8 mouse cellular contexts compared by ENCODE assay signal in the genomic region with DNA sequence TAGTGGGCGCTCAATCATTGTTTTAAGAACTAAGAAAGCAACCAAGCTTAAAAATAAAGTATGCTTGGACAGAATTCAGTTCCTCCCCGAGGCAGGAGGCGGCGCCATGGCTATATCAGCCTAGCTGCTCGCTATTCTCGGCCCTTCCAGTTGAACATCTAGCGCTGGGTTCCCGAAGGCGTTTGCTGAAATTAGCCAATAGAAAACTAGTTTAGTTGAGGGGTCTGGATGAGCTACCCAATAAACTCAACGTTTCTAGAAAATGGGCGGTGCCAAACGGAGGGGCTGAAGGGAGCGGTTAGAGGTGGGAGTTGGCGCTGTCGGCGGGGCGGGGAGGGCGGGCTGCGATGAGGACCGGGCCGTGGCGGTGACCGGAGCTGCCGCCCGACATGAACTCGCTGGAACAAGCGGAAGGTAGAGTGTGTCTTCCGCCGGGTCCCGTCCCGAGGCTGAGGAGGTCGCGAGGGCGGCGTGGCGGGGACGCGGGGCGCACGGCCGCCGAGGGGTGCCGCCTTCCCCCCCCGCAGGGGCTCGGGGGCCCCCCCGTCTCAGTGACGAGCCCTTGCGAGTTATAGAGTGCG. TPM values are rescaled to one million over a fixed set of nuclear protein-coding genes. Genes with fewer than 3 reads are reported as not detected.
DNase-seq lines count a peak whose midpoint lies in the region; ATAC-seq and TF ChIP-seq lines count a peak whose summit lies in the region.

Gene Cnep1r1 (plus strand): TSS at position 314 of the 581 bp plus-strand sequence.

- H3K9me3 ChIP-seq in forebrain, embryonic 10.5 days, result no peaks in the 10 kb centered on the region
- no peaks in the 10 kb centered on the region for H3K9me3 ChIP-seq in heart, embryonic 15.5 days (replicated peaks)
- H3K9me3 ChIP-seq in liver, embryonic 14.5 days (ENCODE audit: control insufficient read depth, low read length), result no peaks in the 10 kb centered on the region
- no peaks in the 10 kb centered on the region for H3K9me3 ChIP-seq in neural tube, embryonic 11.5 days (ENCODE audit: control insufficient read depth, low read length)
- no peaks in the 10 kb centered on the region for H3K9me3 ChIP-seq in stomach, postnatal 0 days (ENCODE audit: control insufficient read depth, low read length)

- peak; percentile 100 for ATAC-seq in heart, embryonic 15.5 days (replicated peaks; ENCODE audit: insufficient number of reproducible peaks, insufficient read depth, low FRiP score, low read depth)
- peak; percentile 99 for ATAC-seq in liver, embryonic 14.5 days (ENCODE audit: insufficient read depth)
- peak; percentile 97 for ATAC-seq in neural tube, embryonic 11.5 days (ENCODE audit: insufficient read depth, low FRiP score, low TSS enrichment)
- peak; percentile 99 for ATAC-seq in stomach, postnatal 0 days (ENCODE audit: low FRiP score, low TSS enrichment)

- H3K4me1 ChIP-seq in forebrain, embryonic 10.5 days, result peaks cover 11% of the 10 kb centered on the region
- H3K4me1 ChIP-seq in heart, embryonic 15.5 days (replicated peaks), result peaks cover 6% of the 10 kb centered on the region
- H3K4me1 ChIP-seq in liver, embryonic 14.5 days (replicated peaks; ENCODE audit: control insufficient read depth in 2 of 2, insufficient read depth in 2 of 2, low read length in 1 of 2), result peaks cover 0 to 4% of the 10 kb centered on the region in 2 experiments; a peak in 3 of 4 replicates
- H3K4me1 ChIP-seq in neural tube, embryonic 11.5 days (ENCODE audit: control insufficient read depth, insufficient read depth, low read length), result no peaks in the 10 kb centered on the region
- H3K4me1 ChIP-seq in stomach, postnatal 0 days (replicated peaks; ENCODE audit: control insufficient read depth, insufficient read depth), result no peaks in the 10 kb centered on the region

- H3K27me3 ChIP-seq in forebrain, embryonic 10.5 days (ENCODE audit: poor library complexity, severe bottlenecking), result no peaks in the 10 kb centered on the region
- peaks cover 8% of the 10 kb centered on the region; the same call in 1 of the 2 replicates for H3K27me3 ChIP-seq in heart, embryonic 15.5 days
- H3K27me3 ChIP-seq in liver, embryonic 14.5 days (ENCODE audit: control insufficient read depth, insufficient read depth, low read length), result no peaks in the 10 kb centered on the region
- no peaks in the 10 kb centered on the region for H3K27me3 ChIP-seq in neural tube, embryonic 11.5 days (ENCODE audit: control insufficient read depth, insufficient read depth, low read length)
- no peaks in the 10 kb centered on the region for H3K27me3 ChIP-seq in stomach, postnatal 0 days (ENCODE audit: control insufficient read depth, insufficient read depth, low read length)

- WGBS in forebrain, embryonic 10.5 days, result under 1% methylated on average over 49 of the region's 49 CpGs
- under 1% methylated on average over 49 of the region's 49 CpGs for WGBS in heart, embryonic 15.5 days
- under 1% methylated on average over 49 of the region's 49 CpGs for WGBS in liver, embryonic 14.5 days (ENCODE audit: insufficient replicate concordance)
- WGBS in neural tube, embryonic 11.5 days, result under 1% methylated on average over 45 of the region's 49 CpGs
- under 1% methylated on average over 47 of the region's 49 CpGs for WGBS in stomach, postnatal 0 days

- H3K4me2 ChIP-seq in heart, embryonic 15.5 days, result peak within 1 kb of the TSS; percentile 68
- peak within 1 kb of the TSS; percentile 84 for H3K4me2 ChIP-seq in liver, embryonic 14.5 days (ENCODE audit: low read depth)
- peak within 1 kb of the TSS; percentile 55 for H3K4me2 ChIP-seq in neural tube, embryonic 11.5 days (ENCODE audit: low read depth)
- H3K4me2 ChIP-seq in stomach, postnatal 0 days (replicated peaks; ENCODE audit: low read depth), result peak within 1 kb of the TSS; percentile 73

- H3K9ac ChIP-seq in heart, embryonic 15.5 days, result peak within 1 kb of the TSS; percentile 94
- peak within 1 kb of the TSS; percentile 97 for H3K9ac ChIP-seq in liver, embryonic 14.5 days (replicated peaks)
- peak within 1 kb of the TSS; percentile 76 for H3K9ac ChIP-seq in neural tube, embryonic 11.5 days (ENCODE audit: low read length)
- H3K9ac ChIP-seq in stomach, postnatal 0 days (ENCODE audit: low read length), result peak within 1 kb of the TSS; percentile 89

- TF ChIP-seq EP300 in liver, embryonic 14.5 days (IDR thresholded peaks at IDR 0.05; ENCODE audit: low read depth), result peak; percentile 71
- TF ChIP-seq EP300 in stomach, postnatal 0 days (optimal IDR thresholded peaks at IDR 0.05), result no peak

- peak within 1 kb of the TSS; percentile 98 for H3K4me3 ChIP-seq in forebrain, embryonic 10.5 days
- H3K4me3 ChIP-seq in heart, embryonic 15.5 days, result peak within 1 kb of the TSS; percentile 95
- H3K4me3 ChIP-seq in liver, embryonic 14.5 days (ENCODE audit: insufficient read depth in 1 of 2, low read depth in 2 of 2, low read length in 2 of 2), result peak within 1 kb of the TSS; percentile 83 to 96
- peak within 1 kb of the TSS; percentile 78 for H3K4me3 ChIP-seq in neural tube, embryonic 11.5 days (ENCODE audit: low read depth, low read length)
- H3K4me3 ChIP-seq in stomach, postnatal 0 days (ENCODE audit: low read depth, low read length), result peak within 1 kb of the TSS; percentile 97

- peak; percentile 98 for DNase-seq in CD8-positive naive resting alpha-beta T cell, adult 2 months (ENCODE audit: low read depth in 2 of 2, low spot score in 2 of 2)
- peak; percentile 98 for DNase-seq in c-Kit-positive CD71-negative TER-119-negative erythroid progenitor cells, embryonic 14.5 days (ENCODE audit: low read depth)
- DNase-seq in forebrain, embryonic 10.5 days (ENCODE audit: extremely low spot score, low spot score), result peak; percentile 91
- peak; percentile 93 to 95 for DNase-seq in kidney, postnatal 25 days
- DNase-seq in liver, embryonic 14.5 days (ENCODE audit: low read depth in 3 of 3, low spot score in 3 of 3), result peak; percentile 96 to 99 (median 96)
- peak; percentile 93 for DNase-seq in neural tube, embryonic 11.5 days (ENCODE audit: low spot score)
- peak; percentile 92 for DNase-seq in stomach, postnatal 0 days (ENCODE audit: low spot score)

- peaks cover 33% of the 10 kb centered on the region for H3K36me3 ChIP-seq in forebrain, embryonic 10.5 days (replicated peaks)
- peaks cover 18% of the 10 kb centered on the region for H3K36me3 ChIP-seq in heart, embryonic 15.5 days
- H3K36me3 ChIP-seq in liver, embryonic 14.5 days (replicated peaks; ENCODE audit: control insufficient read depth, insufficient read depth, low read depth), result peaks cover 9% of the 10 kb centered on the region
- no peaks in the 10 kb centered on the region for H3K36me3 ChIP-seq in neural tube, embryonic 11.5 days (ENCODE audit: control insufficient read depth, insufficient read depth, low read length)
- H3K36me3 ChIP-seq in stomach, postnatal 0 days (ENCODE audit: control insufficient read depth, insufficient read depth, low read length), result peaks cover 2% of the 10 kb centered on the region; the same call in 1 of the 2 replicates

- peak; percentile 89 for TF ChIP-seq CTCF in liver, embryonic 14.5 days (IDR thresholded peaks at IDR 0.05; ENCODE audit: low read depth)
- peak; percentile 83 for TF ChIP-seq CTCF in stomach, postnatal 0 days (IDR thresholded peaks at IDR 0.05; ENCODE audit: low read depth)

- peak within 1 kb of the TSS; percentile 96 for H3K27ac ChIP-seq in forebrain, embryonic 10.5 days
- H3K27ac ChIP-seq in heart, embryonic 15.5 days, result peak within 1 kb of the TSS; percentile 84
- peak within 1 kb of the TSS; percentile 80 for H3K27ac ChIP-seq in liver, embryonic 14.5 days
- no peak within 1 kb of the TSS for H3K27ac ChIP-seq in neural tube, embryonic 11.5 days (ENCODE audit: low read depth, low read length)
- H3K27ac ChIP-seq in stomach, postnatal 0 days (replicated peaks), result peak within 1 kb of the TSS; percentile 89

RNA-seq across cellular contexts. Expression of gene Cnep1r1, which starts in this region (rescaled TPM):
- 46.0 and 46.7 TPM in 2 replicates for polyA plus RNA-seq in forebrain, embryonic 10.5 days (2016; fragmentation: Nextera tagmentation; extraction: Ambion mirVana)
- 40.6 and 41.5 TPM in 2 replicates for polyA plus RNA-seq in heart, embryonic 15.5 days (2015; fragmentation: Nextera tagmentation; extraction: Ambion mirVana)
- 15.4 and 20.8 TPM in 2 replicates for polyA plus RNA-seq in liver, embryonic 14.5 days (2012; rRNA removed)
- 18.0 and 18.3 TPM in 2 replicates for polyA plus RNA-seq in liver, embryonic 14.5 days (2014; fragmentation: Nextera tagmentation; extraction: Ambion mirVana)
- polyA plus RNA-seq in neural tube, embryonic 11.5 days (2014; fragmentation: Nextera tagmentation; extraction: Ambion mirVana), result 30.9 and 37.0 TPM in 2 replicates
- polyA plus RNA-seq in stomach, postnatal 0 days (2015; fragmentation: Nextera tagmentation; extraction: Ambion mirVana), result 28.8 and 31.8 TPM in 2 replicates
